Mouse (Mus musculus) left cerebral cortex, adult 18-20 months (tissue): ENCODE data around the gene Peak1. TPM values are rescaled to one million over a fixed set of nuclear protein-coding genes. Genes with fewer than 3 reads are reported as not detected.

Source experiments
- DNase-seq, 2 experiments: peaks; one replicate each; pipeline ENCODE4 v3.0.0; 2021 to 2022; ENCODE audit warnings: low spot score in 2 of 2, mixed read lengths in 1 of 2
- total RNA-seq, 2 experiments: library from RNA; stranded (reverse); gene quantifications; 2 replicates each; pipeline ENCODE4 v1.2.3; 2021

Peak1 gene
- total RNA-seq, 2 experiments from 2014 or later = 31.6 to 36.0 TPM

DNA sequence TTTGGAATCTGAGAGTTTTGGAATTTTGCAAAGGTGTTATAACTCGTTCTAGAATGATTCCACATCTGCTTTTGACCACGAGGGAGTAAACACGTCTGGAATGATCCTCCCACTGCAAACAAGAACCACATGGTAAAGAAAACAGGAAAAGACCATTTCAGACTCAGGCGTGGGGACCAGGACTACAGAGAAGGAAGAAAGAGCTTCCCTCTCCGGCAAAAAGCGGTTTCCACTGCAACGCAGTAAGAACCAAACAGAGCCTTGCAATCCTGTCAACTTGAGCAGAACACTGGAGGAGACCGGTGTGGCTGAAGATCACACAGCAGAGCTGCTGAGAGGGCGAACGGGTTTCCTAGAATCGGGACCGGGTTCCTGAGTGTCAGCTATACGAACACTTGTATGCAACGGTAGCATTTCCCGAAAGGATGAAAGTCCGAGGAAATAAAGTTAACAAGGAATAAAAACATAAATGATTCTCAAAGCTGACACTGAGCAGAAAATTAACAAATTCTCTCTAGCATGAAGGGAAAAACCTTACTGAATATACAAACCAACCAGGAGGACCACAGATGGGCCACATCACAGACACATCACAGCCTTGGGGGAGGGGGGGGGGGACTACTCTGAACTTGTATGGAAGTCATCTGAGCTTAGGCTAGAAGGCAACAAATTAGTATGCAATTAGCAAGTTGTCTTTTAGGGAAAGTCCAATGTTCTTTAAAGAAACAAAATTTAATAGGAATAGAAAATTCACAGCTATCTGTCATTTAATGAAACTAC is 93.1 kb downstream of the Peak1 start:
- DNase-seq = peak in 1 of 2 experiments; percentile 15

DNA sequence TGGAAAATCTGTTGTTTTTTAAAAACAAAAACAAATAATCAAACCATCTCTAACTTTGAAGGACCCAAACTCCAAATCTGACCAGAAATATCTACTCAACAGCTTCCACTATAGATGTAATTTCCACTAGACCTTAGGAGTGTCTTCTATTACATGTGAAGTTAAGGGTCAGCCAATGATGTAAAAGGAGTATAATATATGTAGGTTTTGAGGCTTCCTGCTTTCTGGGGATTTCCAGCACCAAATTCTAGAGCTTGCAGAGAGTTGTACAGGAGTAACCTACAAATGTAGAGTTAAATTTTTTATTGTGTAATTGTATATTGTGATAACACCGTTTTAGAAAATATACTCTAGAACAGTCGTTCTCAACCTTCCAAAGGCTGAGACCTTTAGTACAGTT is 96.6 kb downstream of the Peak1 start:
- DNase-seq = no peak

DNA sequence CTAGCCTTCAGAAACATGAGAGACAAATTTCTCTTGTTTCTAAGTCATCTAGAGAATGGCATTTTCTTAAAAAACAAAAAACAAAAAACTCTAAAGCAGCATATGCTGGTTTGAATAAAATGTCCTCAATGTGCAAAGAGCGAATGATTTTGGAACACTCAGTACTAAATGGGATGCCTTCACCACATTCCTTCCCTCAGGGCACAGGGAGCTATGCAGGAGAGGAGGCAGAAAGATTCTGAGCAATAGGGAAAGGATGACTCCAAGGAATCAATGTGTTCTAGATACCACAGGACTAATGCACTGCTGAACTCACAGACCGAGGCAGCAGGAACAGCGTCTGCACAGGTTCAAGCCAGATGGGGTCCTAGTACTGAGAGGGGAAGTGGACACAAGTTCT is 103.5 kb downstream of the Peak1 start:
- no peak for DNase-seq

DNA sequence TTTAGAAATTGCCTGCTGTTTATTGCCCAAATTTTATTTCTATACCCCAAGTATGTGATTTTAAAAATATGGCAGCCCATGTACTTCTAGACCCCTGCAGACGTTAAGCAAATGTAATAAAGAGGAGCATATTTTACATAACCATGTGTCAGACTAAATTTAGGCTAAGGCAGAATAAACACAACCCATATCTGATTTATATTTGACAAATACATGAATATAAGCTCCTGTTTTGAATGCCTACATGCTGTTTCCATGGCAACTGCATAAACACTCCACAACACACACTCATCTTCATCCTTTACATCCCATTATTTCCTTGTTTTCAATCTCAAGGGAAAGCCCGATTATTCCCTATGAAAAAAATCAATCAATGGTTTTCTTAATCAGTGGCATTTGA is 108.8 kb downstream of the Peak1 start:
- no peak for DNase-seq

DNA sequence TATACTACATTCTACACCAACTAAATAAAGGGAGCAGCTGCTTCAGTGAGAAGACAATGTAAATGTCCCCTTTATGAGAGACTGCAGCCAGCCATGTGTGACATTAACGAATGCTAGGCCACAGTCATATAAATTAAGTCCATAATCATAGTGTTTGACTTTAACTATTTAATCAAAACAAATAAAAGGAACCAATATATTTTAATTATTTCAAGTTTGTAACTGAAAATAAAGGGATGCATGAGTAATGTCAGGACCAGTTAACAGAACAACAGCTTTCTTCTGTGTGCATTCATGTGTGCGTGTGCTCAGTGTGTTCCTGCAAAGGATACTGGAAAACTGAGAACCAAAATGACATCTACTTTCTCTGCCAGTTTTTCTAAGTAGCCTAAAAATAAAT is 113.3 kb downstream of the Peak1 start:
- no peak for DNase-seq

DNA sequence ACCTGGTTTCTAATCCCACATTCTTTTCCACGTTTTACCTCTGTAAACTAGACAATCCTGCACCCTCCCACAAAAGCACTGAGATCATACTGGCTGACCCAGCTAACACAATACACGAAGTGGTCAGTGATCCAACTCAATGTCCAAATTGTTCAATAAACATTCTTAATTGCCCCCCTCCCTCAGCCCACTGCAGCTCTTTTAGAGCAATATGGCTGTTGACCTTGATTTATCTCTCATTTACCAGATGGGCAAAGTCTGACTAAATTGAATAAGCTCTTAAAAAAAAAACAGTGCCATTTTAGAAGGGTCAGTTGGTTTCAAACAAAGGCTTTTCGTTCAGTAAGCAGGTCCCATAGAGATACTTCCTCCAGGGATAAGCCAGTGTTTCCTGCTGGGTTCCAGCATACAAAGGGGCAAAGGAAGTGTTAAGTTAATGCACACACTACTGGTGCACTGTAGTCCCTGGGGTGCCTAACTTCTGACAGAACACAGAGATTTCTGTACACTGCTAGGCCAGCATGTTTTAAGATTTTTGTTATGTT is 114.9 kb downstream of the Peak1 start:
- no peak for DNase-seq

DNA sequence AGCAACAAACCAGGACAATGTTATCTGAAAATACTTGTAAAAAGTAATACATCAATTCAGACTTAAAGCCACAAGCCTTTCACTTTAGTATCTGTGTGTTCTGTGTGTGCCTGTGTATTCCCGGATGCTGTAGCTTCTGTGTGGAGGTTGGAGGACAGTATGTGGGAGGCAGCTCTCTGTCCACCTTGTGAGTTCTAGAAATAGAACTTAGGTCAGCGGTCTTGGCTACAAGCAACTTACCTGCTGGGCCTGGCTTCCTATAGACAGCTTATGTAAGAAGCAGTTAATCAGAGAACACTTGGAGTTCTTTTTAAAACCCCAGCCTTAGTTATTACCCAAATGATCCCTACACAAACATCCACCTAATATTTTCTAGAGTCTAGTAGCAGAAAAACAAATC is 127.8 kb downstream of the Peak1 start:
- DNase-seq = no peak

DNA sequence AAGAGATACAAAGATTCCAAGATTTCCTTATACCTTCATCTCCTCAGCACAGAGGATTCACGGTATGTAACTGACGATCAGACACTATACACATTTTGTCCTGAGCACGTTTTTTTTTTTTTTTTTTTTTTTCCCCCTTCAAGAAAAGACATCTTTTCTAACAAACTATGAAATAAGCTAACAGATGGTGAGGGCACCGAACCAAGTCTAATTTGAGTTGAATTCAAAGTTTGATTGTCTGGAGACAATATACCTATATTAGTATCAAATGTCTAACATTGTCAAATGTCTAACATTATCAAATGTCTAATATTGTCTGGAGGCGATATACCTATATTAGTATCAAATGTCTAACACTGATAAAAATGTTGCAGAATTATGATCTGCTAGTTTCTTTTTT is 135.4 kb downstream of the Peak1 start:
- no peak for DNase-seq

DNA sequence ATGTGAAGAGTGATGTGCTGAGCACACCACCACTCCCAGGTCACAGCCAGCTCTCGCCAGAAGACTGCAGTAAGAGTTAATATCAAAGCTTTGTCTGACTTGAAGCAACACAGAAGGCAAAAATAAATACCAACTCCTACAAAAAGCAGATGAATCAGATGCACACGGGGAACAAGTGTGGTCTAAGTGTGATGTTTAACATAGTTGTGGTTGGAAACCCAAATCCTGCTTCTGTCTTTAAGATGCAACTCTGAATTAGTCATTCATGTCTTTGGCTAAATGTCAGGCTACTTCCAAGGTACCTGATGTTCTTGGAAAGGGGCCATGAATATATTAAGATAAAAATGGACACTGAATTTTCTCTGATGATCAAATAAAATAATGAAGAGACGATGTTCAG is 144.3 kb downstream of the Peak1 start:
- DNase-seq = no peak

DNA sequence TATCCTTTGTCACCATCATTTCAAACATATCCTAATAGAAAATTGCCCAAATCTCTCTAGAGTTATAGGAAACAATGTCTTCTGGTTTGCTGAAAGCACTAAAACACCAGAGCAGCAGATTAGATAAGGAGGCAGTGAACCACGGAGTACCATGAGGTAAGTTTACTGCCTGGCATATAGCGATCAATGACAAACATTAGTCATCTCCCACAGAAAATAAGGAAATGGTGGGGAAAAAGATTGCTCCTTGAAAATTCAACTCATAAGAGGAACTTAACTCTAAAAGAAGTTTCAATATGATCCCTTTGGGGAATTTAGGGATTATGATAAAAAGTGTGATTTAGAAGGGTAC is 145.6 kb downstream of the Peak1 start:
- no peak for DNase-seq

DNA sequence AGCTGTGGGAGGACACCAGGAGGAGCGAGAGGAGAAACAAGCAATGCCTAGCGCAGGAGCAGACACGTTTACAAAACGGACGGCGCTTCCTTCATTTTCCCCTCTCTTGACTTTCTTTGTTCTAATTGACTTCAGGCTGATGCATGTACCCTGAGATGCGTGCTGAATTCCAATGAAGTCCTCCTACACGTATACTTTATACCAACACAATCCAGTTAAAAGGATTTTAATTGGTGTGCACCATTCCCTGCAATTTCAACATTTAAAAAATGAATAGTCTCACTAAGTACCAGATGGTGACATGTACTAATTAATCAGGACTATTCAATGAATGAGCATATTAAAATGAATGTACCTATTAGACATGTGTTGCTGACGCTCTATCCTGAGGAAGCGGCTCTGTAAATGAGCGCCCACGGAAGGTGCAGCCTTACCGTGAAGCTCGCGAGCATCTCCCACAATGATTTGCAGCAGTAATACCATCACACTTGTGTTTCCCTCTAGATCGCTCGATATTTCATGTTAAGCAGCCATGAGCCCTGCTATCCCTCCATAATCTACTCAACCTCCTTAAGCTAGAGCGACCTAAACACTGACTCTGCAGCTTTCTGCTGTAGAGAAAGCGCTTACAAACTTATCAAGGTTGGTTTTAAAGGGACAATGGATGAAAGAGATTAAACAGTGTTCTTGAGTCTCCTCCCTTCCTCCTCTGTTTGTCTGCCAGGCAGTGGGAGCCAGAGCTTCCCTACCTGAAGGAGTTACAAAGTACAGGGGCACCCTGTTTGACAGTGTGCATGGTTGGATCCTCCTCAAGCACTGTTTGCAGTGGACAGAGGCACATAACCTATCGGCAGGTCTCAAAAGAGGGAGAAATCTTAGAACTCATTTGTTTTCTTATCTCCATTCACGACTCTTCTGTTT is 146.3 kb downstream of the Peak1 start:
- DNase-seq = no peak

DNA sequence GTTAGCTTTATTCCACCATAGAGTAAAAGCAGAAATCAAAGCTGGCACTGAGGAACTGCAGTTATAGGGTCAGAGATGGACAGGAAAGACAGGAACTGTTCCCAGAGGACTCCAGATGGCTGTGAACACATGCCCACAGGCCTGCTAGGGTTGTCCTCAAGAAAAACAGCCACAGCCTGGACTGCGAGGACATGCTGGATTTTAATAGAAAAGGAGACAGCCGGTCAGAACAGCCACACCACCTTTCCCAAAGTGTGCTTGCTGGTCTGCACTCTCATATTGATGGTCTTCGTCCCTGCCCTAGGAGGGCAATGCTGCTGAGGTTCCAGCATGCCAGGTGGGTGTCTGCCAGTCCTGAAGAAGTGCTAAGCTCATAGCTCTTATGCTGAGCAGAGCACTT is 148.8 kb downstream of the Peak1 start:
- no peak for DNase-seq

DNA sequence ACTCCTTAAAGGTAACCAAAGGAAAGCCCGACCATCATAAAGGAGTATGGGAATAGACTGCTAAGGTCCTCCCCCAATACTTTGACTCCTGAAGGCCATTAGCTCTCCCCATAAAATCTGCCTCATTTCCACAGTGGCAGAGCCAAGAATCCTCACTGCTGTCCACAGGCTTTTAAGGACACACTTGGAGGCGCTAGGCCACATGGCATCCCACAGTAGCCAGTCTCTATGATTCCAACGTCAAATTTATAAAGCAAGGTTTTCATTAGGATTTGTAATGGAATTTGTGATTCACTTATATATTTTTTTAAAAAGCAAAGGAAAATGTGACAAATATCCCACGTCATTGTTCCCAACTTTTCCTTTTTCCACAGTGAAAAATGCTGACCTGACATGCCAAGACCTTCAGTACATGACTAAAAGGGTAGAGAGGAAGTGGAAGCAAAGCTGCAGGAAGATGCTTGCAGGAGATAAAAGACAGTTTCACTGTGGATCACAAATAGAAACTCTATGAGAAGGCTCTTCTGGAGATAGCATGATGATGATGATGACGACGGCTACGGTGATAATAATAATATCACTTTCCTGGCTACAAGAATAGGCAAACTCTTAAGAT is 151.6 kb downstream of the Peak1 start:
- DNase-seq = no peak

DNA sequence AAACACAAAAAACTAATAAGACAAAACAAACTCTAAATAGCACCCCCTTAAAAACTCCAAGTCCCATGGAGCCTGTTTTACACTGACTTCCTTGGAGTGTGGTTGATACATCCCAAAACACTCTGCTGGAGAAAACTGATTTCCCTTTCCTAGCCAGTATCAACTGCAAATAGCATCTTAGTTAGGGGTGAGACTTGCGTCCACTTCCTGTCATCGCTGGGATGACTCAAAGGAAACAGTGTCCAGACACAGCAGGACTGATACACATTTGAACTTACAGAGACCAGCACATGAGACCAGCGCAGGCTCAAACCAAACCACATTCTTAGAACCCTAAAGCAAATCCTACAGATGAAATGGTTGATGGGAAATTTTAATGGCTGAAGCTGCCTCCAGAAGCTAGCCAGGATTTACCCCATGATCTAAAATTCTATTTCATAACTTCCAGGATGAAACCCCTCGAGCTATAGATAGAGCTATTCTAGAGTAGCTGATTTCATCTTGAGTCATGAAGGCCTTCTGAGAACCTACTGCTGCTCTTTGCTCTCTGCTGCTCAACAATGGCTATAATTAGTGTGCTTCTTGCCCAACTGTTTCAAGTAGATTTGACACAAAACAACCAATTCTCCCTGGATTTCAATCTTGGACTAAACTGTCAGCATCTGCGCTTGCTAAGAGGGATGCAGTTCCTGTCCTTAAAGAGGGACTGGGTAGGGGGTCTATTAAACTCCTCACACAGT is 152.2 kb downstream of the Peak1 start:
- DNase-seq = no peak

DNA sequence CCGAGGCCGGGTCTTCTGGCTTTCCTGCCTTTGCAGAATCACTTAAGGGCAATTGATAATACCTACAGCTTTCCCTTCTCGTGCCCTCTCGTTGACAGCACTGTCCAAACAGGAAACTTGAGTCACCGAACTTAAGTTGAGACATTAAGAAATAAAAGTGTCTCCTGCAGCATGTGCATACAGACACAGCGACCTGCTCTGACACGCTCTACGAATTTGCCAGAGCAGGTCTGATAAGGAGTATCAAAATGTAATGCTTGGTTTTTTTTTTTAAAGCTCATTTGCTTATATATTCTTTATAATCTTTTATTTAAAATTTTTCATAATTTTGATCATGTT is 152.9 kb downstream of the Peak1 start:
- DNase-seq = no peak

DNA sequence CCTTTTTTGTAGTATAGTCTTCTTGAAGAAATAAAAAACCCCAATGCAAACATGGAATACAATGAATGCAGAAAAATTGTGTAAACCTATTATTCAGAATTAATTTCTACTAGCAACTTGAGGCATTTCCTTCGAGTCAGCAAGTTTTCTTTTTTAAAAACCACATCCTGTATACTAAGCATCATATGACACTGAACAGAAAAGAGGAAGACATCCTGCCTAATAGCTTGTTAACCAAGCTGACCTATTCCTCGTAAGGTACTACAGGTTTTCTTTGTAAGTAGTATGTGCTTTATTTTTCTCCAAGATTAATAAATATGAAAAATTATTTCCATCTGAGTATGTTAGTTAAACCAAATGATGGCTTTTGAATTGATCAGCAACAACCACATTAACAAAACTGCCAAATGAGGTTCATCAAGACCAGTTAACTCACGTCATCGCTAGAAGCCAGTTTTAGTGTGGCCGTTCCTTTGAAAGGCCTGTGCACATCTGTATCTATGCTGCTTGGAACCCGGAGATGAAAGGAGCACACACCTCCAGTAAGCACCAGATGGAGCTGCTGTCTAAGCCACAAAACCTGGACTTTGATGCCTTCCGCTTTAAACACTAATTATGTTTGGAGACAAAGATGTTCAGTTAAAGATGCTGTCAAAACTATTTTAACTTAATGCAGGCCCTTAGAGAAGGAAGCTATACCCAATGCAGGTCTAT is 153.4 kb downstream of the Peak1 start:
- peak; percentile 41 to 44 for DNase-seq

DNA sequence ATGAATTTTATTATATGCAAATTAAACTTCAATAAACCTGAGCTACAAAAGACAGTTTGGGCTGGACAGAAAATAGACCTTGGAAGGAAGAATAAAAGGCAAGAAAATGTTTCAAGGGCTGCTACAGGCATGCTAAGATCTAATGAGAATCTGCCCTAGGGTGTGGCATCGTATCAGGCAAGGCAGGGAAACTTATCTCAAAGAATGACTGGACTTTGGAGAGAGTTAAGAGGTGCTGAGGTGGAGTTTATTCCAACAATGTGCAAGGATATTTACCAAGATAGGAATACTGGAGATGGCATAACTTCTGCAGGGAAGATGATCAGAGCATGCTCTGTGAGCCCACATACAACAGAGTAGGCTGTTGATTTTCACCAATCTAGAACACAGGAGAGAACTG is 154.8 kb downstream of the Peak1 start:
- DNase-seq = no peak

DNA sequence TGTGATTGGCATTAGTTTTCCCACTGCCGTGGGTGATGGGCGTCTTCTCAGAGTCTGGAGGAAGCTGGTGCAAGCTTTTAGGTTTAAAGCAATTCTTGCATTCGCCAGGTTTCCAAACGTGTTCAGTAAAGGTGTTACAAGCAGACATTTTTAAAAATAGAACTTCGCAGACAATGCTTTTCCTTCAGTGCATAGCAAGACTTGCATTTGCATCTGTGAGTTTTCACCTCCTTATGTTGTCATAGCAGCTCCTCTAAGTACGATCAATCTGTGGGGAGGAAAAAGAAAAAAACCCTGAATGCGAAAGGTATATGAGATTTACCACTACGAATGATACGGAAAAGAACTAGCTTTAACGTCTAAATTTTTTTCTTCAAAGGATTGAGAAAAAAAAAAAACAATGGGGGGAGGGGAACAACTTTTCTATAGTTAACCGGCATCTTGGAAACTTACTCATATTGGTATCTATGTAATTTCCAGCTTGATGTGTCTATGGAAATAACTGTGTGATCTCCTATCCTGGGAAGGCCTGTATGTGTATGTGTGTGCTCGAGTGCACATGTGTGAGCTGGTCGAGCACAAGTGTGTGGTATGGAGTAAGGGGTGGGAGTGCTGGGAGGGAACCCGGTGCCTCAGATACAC is 157.3 kb downstream of the Peak1 start:
- no peak for DNase-seq

DNA sequence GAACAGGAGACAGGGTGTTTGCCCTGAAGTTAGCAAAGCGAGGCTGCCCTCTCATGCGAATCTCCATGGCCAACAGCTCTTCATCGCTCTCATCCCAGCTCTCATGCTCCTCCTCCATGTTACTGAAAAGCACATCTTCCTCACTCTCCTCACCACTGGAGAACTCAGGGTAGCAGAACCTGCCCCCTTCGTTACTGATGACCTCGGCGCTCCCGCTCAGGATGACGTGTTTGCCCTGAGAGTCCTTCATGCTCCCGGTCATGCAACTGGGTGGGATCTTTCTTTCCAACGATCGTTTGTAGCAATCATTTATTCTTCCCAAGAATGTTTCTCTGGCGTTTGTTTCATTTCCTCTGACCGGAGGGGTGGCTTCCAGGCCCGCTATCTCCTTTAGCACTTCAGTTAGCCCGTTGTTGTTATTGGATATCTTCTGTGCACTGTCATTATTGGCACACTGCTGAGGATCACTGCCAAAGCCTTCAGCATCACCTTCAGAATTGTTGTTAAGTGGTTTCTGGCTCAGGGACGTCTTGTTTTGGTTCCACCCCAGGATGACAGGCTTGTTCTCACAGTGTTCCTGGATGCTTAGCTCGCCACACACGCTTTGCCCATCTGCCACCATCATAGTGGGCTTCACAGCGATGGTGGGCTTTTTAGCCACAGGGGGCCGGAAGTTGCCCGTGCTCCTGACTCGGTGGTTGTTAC is 157.9 kb downstream of the Peak1 start:
- DNase-seq = peak in 1 of 2 experiments; percentile 10
